Mouse (Mus musculus) CD4-positive helper T cell, adult 2 months (primary cell): ENCODE measurements around the gene Pcdh7.
A peak's percentile ranks its signal among the peaks of the same experiment; 100 is the strongest.

Source experiments
- DNase-seq: peaks from one replicate; pipeline ENCODE4 v3.0.0-alpha.2; 2012; ENCODE audit warnings: low read depth, missing footprints, low spot score

Gene Pcdh7

GRCm38 (mm10) chr5:57797951-57798670 lies 80.3 kb downstream of the Pcdh7 start:
- no peak for DNase-seq

- no peak for DNase-seq
Measured at GRCm38 (mm10) chr5:57803108-57803507, 85.3 kb downstream of the Pcdh7 start.

- no peak for DNase-seq
Measured at GRCm38 (mm10) chr5:57803890-57804289, 86.1 kb downstream of the Pcdh7 start.

GRCm38 (mm10) chr5:57807350-57807749 lies 89.6 kb downstream of the Pcdh7 start:
- no peak for DNase-seq

- no peak for DNase-seq
Measured at GRCm38 (mm10) chr5:57810641-57811040, 92.9 kb downstream of the Pcdh7 start.

GRCm38 (mm10) chr5:57815964-57816589 lies 98.3 kb downstream of the Pcdh7 start:
- no peak for DNase-seq

GRCm38 (mm10) chr5:57819788-57820187 lies 102.0 kb downstream of the Pcdh7 start:
- no peak for DNase-seq

- no peak for DNase-seq
Measured at GRCm38 (mm10) chr5:57821099-57821498, 103.3 kb downstream of the Pcdh7 start.

- DNase-seq, result no peak
Measured at GRCm38 (mm10) chr5:57828437-57828836, 110.7 kb downstream of the Pcdh7 start.

GRCm38 (mm10) chr5:57837150-57837549 lies 119.4 kb downstream of the Pcdh7 start:
- no peak for DNase-seq

- no peak for DNase-seq
Measured at GRCm38 (mm10) chr5:57841357-57842119, 123.8 kb downstream of the Pcdh7 start.

GRCm38 (mm10) chr5:57847500-57847899 lies 129.7 kb downstream of the Pcdh7 start:
- no peak for DNase-seq

GRCm38 (mm10) chr5:57850111-57850510 lies 132.3 kb downstream of the Pcdh7 start:
- DNase-seq, result no peak

GRCm38 (mm10) chr5:57857316-57857715 lies 139.5 kb downstream of the Pcdh7 start:
- DNase-seq, result peak; percentile 3

GRCm38 (mm10) chr5:57864254-57864653 lies 146.5 kb downstream of the Pcdh7 start:
- DNase-seq, result no peak

GRCm38 (mm10) chr5:57865256-57865655 lies 147.5 kb downstream of the Pcdh7 start:
- no peak for DNase-seq

- no peak for DNase-seq
Measured at GRCm38 (mm10) chr5:57866097-57866496, 148.3 kb downstream of the Pcdh7 start.

GRCm38 (mm10) chr5:57867906-57868305 lies 150.1 kb downstream of the Pcdh7 start:
- DNase-seq, result no peak

- DNase-seq, result peak; percentile 6
Measured at GRCm38 (mm10) chr5:57868702-57869101, 150.9 kb downstream of the Pcdh7 start.

GRCm38 (mm10) chr5:57870727-57871126 lies 153.0 kb downstream of the Pcdh7 start:
- DNase-seq, result no peak

GRCm38 (mm10) chr5:57884982-57885381 lies 167.2 kb downstream of the Pcdh7 start:
- DNase-seq, result no peak

- DNase-seq, result no peak
Measured at GRCm38 (mm10) chr5:57899018-57899614, 181.3 kb downstream of the Pcdh7 start.
